In the genomic region with DNA sequence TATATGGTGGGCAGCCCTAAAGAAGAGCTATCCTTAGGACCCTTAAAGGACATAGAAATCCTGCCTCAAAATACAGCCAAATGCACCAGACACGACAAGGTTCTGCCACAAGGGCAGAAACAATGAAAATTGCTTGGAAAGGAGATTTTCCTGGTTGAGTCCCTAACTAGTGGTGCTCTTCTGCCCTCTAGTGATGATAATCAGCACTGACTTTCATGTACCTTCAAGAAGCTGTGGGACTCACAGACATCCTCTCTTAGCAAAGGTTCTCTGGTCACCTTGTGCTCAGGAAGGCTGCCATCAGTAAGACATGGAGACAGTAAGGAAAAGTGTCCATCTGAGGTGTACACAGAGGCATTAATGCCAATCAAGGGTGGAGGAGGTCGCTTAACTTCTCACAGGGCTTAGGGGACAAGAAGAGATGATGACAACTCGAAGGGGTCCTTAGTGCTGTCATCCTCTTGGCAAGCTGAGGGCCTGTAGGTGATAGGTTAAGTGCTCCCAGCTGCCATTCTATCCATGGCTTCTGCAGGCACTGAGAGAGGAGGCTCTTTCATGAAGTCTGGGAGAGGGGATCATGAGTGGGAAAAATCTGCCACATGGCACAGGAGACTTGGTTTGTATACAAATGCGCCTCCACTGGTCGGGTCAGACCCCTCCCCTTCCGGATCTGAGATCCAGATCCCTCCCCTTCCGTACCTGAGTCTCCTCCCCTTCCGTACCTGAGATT, we compare ENCODE assay signal across 9 mouse cellular contexts.
DNase-seq lines count a peak whose midpoint lies in the region; ATAC-seq and TF ChIP-seq lines count a peak whose summit lies in the region.
"Had no signal": no experiment of that assay in that cellular context is flagged by ENCODE, and none has a peak within 500 bp of the region (broad histone marks: within the 10 kb centered on the region; RNA-seq: fewer than 3 reads in every experiment).

No protein-coding gene starts in this region.

- intact Hi-C loops in heart, postnatal 25 days (cut with DNase I): loop anchor here (2.0 to 5.0 kb wide), 2 partner anchors 47 to 700 kb away; no protein-coding TSS in a partner anchor

- H3K9ac ChIP-seq in heart, postnatal 0 days (replicated peaks; ENCODE audit: low read depth, low read length): no peak overlapping the region
- no peak overlapping the region for H3K9ac ChIP-seq in ES-Bruce4 (ENCODE audit: low read depth, poor library complexity, severe bottlenecking)
- H3K9ac ChIP-seq in hindbrain, embryonic 13.5 days: peak overlapping the region; percentile 61; the same call in 1 of the 2 replicates
- H3K9ac ChIP-seq in limb, embryonic 12.5 days (replicated peaks): no peak overlapping the region
- H3K9ac ChIP-seq in neural tube, embryonic 14.5 days (replicated peaks; ENCODE audit: low read depth, low read length): no peak overlapping the region
- H3K9ac ChIP-seq: limb, embryonic 15.5 days had no signal

- no peaks in the 10 kb centered on the region for H3K9me3 ChIP-seq in heart, postnatal 0 days (replicated peaks; ENCODE audit: control insufficient read depth, low read length)
- no peaks in the 10 kb centered on the region for H3K9me3 ChIP-seq in ES-Bruce4 (replicated peaks; ENCODE audit: control insufficient read depth, insufficient read depth, low read length, poor library complexity, severe bottlenecking)
- H3K9me3 ChIP-seq in hindbrain, embryonic 13.5 days: no peaks in the 10 kb centered on the region
- no peaks in the 10 kb centered on the region for H3K9me3 ChIP-seq in limb, embryonic 12.5 days
- no peaks in the 10 kb centered on the region for H3K9me3 ChIP-seq in neural tube, embryonic 14.5 days (ENCODE audit: control insufficient read depth, low read length)
- H3K9me3 ChIP-seq: limb, embryonic 15.5 days had no signal

- H3K27ac ChIP-seq in heart, postnatal 0 days (ENCODE audit: low read depth): no peak overlapping the region
- H3K27ac ChIP-seq in ES-Bruce4 (ENCODE audit: insufficient read depth, low read length): no peak overlapping the region
- H3K27ac ChIP-seq in hindbrain, embryonic 13.5 days: peak overlapping the region; percentile 82
- H3K27ac ChIP-seq in limb, embryonic 12.5 days: peak overlapping the region; percentile 78
- no peak overlapping the region for H3K27ac ChIP-seq in neural tube, embryonic 14.5 days (ENCODE audit: low read depth, low read length)
- H3K27ac ChIP-seq: limb, embryonic 15.5 days had no signal

- peak; percentile 62 for DNase-seq in heart, postnatal 0 days (ENCODE audit: low spot score)
- no peak for DNase-seq in heart, postnatal 25 days (ENCODE audit: low spot score)
- peak; percentile 92 for DNase-seq in embryo, embryonic 10.5 days (ENCODE audit: low spot score)
- no peak for DNase-seq in spleen, postnatal 4 days (ENCODE audit: low spot score in 2 of 2)

- 37% methylated on average over 8 of the region's 8 CpGs for WGBS in heart, postnatal 0 days
- 56% methylated on average over 8 of the region's 8 CpGs for WGBS in hindbrain, embryonic 13.5 days
- WGBS in limb, embryonic 12.5 days: 46% methylated on average over 8 of the region's 8 CpGs
- 58% methylated on average over 8 of the region's 8 CpGs for WGBS in neural tube, embryonic 14.5 days

- no peak overlapping the region for H3K4me3 ChIP-seq in heart, postnatal 0 days (ENCODE audit: low read depth, low read length)
- H3K4me3 ChIP-seq in ES-Bruce4 (ENCODE audit: low read depth, low read length): no peak overlapping the region
- H3K4me3 ChIP-seq in hindbrain, embryonic 13.5 days: no peak overlapping the region
- H3K4me3 ChIP-seq in limb, embryonic 12.5 days (replicated peaks): no peak overlapping the region
- no peak overlapping the region for H3K4me3 ChIP-seq in neural tube, embryonic 14.5 days (ENCODE audit: low read depth, low read length)
- H3K4me3 ChIP-seq: limb, embryonic 15.5 days had no signal

- TF ChIP-seq CTCF in heart, postnatal 0 days (IDR thresholded peaks at IDR 0.05; ENCODE audit: low read depth): peak; percentile 80
- TF ChIP-seq CTCF in ES-Bruce4 (IDR thresholded peaks at IDR 0.05; ENCODE audit: low read depth, low read length): peak; percentile 9

- TF ChIP-seq EP300 in heart, postnatal 0 days (IDR thresholded peaks at IDR 0.05; ENCODE audit: low read depth): no peak
- TF ChIP-seq EP300 in ES-Bruce4 (IDR thresholded peaks at IDR 0.05; ENCODE audit: insufficient read depth, low read depth, low read length): no peak

- no peaks in the 10 kb centered on the region for H3K27me3 ChIP-seq in heart, postnatal 0 days (ENCODE audit: control insufficient read depth, insufficient read depth, low read length)
- H3K27me3 ChIP-seq in ES-Bruce4 (ENCODE audit: control insufficient read depth, insufficient read depth, low read length, poor library complexity, severe bottlenecking): no peaks in the 10 kb centered on the region
- no peaks in the 10 kb centered on the region for H3K27me3 ChIP-seq in hindbrain, embryonic 13.5 days
- no peaks in the 10 kb centered on the region for H3K27me3 ChIP-seq in limb, embryonic 12.5 days
- no peaks in the 10 kb centered on the region for H3K27me3 ChIP-seq in neural tube, embryonic 14.5 days (ENCODE audit: control insufficient read depth, insufficient read depth, low read length)
- H3K27me3 ChIP-seq: limb, embryonic 15.5 days had no signal

- no peak for ATAC-seq in heart, postnatal 0 days (ENCODE audit: insufficient read depth, low read depth)
- ATAC-seq in hindbrain, embryonic 13.5 days (ENCODE audit: low FRiP score): peak; percentile 57
- ATAC-seq in limb, embryonic 12.5 days (ENCODE audit: insufficient number of reproducible peaks, insufficient read depth, low FRiP score, low TSS enrichment, low read depth): no peak
- peak; percentile 77 for ATAC-seq in neural tube, embryonic 14.5 days (ENCODE audit: low read depth)

- TF ChIP-seq POLR2A in ES-Bruce4 (IDR thresholded peaks at IDR 0.05; ENCODE audit: insufficient read depth, low read length): no peak

- H3K4me1 ChIP-seq in heart, postnatal 0 days (ENCODE audit: control insufficient read depth, insufficient read depth): no peaks in the 10 kb centered on the region
- H3K4me1 ChIP-seq in ES-Bruce4 (ENCODE audit: control insufficient read depth, insufficient read depth, low read length): no peaks in the 10 kb centered on the region
- peaks cover 21% of the 10 kb centered on the region for H3K4me1 ChIP-seq in hindbrain, embryonic 13.5 days (replicated peaks)
- H3K4me1 ChIP-seq in limb, embryonic 12.5 days (replicated peaks): peaks cover 20% of the 10 kb centered on the region
- peaks cover 4% of the 10 kb centered on the region for H3K4me1 ChIP-seq in neural tube, embryonic 14.5 days (ENCODE audit: control insufficient read depth, insufficient read depth, low read length)

- no peaks in the 10 kb centered on the region for H3K36me3 ChIP-seq in heart, postnatal 0 days (replicated peaks; ENCODE audit: control insufficient read depth, insufficient read depth, low read length)
- H3K36me3 ChIP-seq in ES-Bruce4 (ENCODE audit: control insufficient read depth, insufficient read depth, low read length, poor library complexity, severe bottlenecking): no peaks in the 10 kb centered on the region
- no peaks in the 10 kb centered on the region for H3K36me3 ChIP-seq in hindbrain, embryonic 13.5 days
- no peaks in the 10 kb centered on the region for H3K36me3 ChIP-seq in limb, embryonic 12.5 days
- H3K36me3 ChIP-seq in neural tube, embryonic 14.5 days (ENCODE audit: control insufficient read depth, insufficient read depth, low read length): no peaks in the 10 kb centered on the region
- H3K36me3 ChIP-seq: limb, embryonic 15.5 days had no signal

- H3K4me2 ChIP-seq in heart, postnatal 0 days (ENCODE audit: low read depth, low read length): no peak overlapping the region
- no peak overlapping the region for H3K4me2 ChIP-seq in hindbrain, embryonic 13.5 days
- H3K4me2 ChIP-seq in limb, embryonic 12.5 days: no peak overlapping the region
- no peak overlapping the region for H3K4me2 ChIP-seq in neural tube, embryonic 14.5 days (ENCODE audit: low read depth, low read length)
- H3K4me2 ChIP-seq: limb, embryonic 15.5 days had no signal

Comparison
In these comparisons a context has a peak if more than half of its experiments do, and no peak if none do; other contexts are left out.
1. DNase-seq: peak in heart, postnatal 0 days (single experiment) and embryo, embryonic 10.5 days (single experiment); none in heart, postnatal 25 days (single experiment) and spleen, postnatal 4 days (0 of 2).
2. ATAC-seq: peak in hindbrain, embryonic 13.5 days (single experiment) and neural tube, embryonic 14.5 days (single experiment); none in heart, postnatal 0 days (single experiment) and limb, embryonic 12.5 days (single experiment).
3. H3K27ac ChIP-seq: peak in hindbrain, embryonic 13.5 days (single experiment) and limb, embryonic 12.5 days (single experiment); none in heart, postnatal 0 days (single experiment), ES-Bruce4 (single experiment) and neural tube, embryonic 14.5 days (single experiment).